Mouse (Mus musculus) ES-E14 (cell line): ENCODE results near the gene 2610507B11Rik. TPM values are rescaled to one million over a fixed set of nuclear protein-coding genes. Genes with fewer than 3 reads are reported as not detected.

Experiments used
- DNase-seq: peaks from one replicate; pipeline ENCODE4 v3.0.0-alpha.2; 2013; ENCODE audit warnings: low read depth, low spot score
- H3K27ac ChIP-seq: 2 replicates; pipeline ENCODE4 v1.5.1; 2012; ENCODE audit warnings: low read depth, mild to moderate bottlenecking, low read length, moderate library complexity, mixed read lengths; ENCODE audit not compliant: poor library complexity, insufficient read depth, severe bottlenecking
- H3K36me3 ChIP-seq: 2 replicates; pipeline ENCODE4 v1.6.1; 2012; ENCODE audit warnings: mild to moderate bottlenecking, low read length, moderate library complexity, mixed read lengths; ENCODE audit not compliant: control insufficient read depth, poor library complexity, insufficient read depth, severe bottlenecking
- H3K4me1 ChIP-seq, 2 experiments: fragments of 150-350 bp in 1 of 2; sonication (generic) in 1 of 2; 2 replicates each; pipeline ENCODE4 v1.6.1; 2012; ENCODE audit warnings: low read length in 2 of 2, mild to moderate bottlenecking in 1 of 2, mixed read lengths in 1 of 2; ENCODE audit not compliant: control insufficient read depth in 2 of 2, insufficient read depth in 2 of 2, poor library complexity in 1 of 2
- H3K4me3 ChIP-seq, 2 experiments: fragments of 150-350 bp in 1 of 2; sonication (generic) in 1 of 2; 2 replicates each; pipeline ENCODE4 v1.5.1; 2012; ENCODE audit warnings: low read length in 2 of 2, low read depth in 1 of 2, mild to moderate bottlenecking in 1 of 2, mixed read lengths in 1 of 2; ENCODE audit not compliant: insufficient read depth in 1 of 2, poor library complexity in 1 of 2, severe bottlenecking in 1 of 2
- H3K9ac ChIP-seq: 2 replicates; pipeline ENCODE4 v1.6.1; 2012; ENCODE audit warnings: low read depth, mild to moderate bottlenecking, low read length, mixed read lengths; ENCODE audit not compliant: poor library complexity, insufficient read depth, severe bottlenecking
- H3K9me3 ChIP-seq: fragments of 150-350 bp; sonication (generic); 2 replicates; pipeline ENCODE4 v1.6.1; 2012; ENCODE audit warnings: low read depth, mild to moderate bottlenecking, low read length; ENCODE audit not compliant: control insufficient read depth, insufficient read depth
- CHD2 ChIP-seq: IDR thresholded peaks from 2 replicates; pipeline ENCODE4 v1.6.1; 2014; ENCODE audit warnings: mild to moderate bottlenecking, low read depth, low read length, inconsistent platforms
- HCFC1 ChIP-seq: IDR thresholded peaks from 2 replicates; pipeline ENCODE4 v1.6.1; 2012; ENCODE audit warnings: low read length, inconsistent platforms, borderline replicate concordance; ENCODE audit not compliant: insufficient read depth
- MAFK ChIP-seq: IDR thresholded peaks from 2 replicates; pipeline ENCODE4 v1.6.1; 2014; ENCODE audit warnings: mild to moderate bottlenecking, low read depth, low read length, inconsistent platforms; ENCODE audit not compliant: insufficient read depth
- ZC3H11A ChIP-seq: IDR thresholded peaks from 2 replicates; pipeline ENCODE4 v1.6.1; 2012; ENCODE audit warnings: low read depth, mild to moderate bottlenecking, inconsistent platforms, low read length, borderline replicate concordance
- ZNF384 ChIP-seq: IDR thresholded peaks from 2 replicates; pipeline ENCODE4 v1.6.1; 2012; ENCODE audit warnings: low read depth, low read length, inconsistent platforms
- in situ Hi-C, 2 experiments: fragments of 600-800 bp; cut with MboI; formaldehyde crosslinking; loops; one replicate each; pipeline ENCODE4 v1.15.1; 2025; ENCODE audit warnings: low sequenced_read_pairs in 2 of 2, inconsistent platforms in 1 of 2; ENCODE audit not compliant: unreplicated experiment in 2 of 2
- total RNA-seq: library from RNA; depleted of rRNA; stranded (reverse); fragments of 300-350 nt; gene quantifications from 2 replicates; pipeline ENCODE4 v1.2.3, GENCODE M21; 2012

The 2610507B11Rik gene
- total RNA-seq, 1 experiment: 210 TPM

DNA sequence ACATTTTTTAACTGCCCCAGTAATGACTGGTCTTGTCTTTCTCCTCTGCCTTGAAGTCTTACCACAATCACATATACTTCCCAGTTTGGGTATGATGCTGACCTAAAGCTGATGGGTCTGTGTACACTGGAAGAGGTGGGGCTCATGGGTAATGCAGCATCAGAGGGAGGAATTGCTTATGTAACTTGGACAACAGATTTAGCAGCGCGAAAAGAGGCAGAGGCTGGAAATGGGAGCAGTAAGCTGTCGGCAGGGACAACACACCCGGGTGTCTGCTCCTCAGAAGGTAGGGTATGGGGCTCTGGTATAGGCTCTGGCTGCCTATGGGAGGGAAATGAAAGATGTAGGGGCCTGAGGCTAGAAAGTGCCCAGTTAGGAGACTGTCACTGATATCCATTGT lies 29.1 kb downstream of the 2610507B11Rik start, which contains the start of gene BC030499:
BC030499 (plus strand) TSS at position 188 of the 400 bp plus-strand sequence.
- in situ Hi-C loops: loop anchor here in 1 of 2 experiments (25.0 kb wide), 1 partner anchor 1722 kb away; no protein-coding TSS in a partner anchor
- no peak for TF ChIP-seq CHD2
- TF ChIP-seq MAFK: no peak
- TF ChIP-seq HCFC1: no peak
- no peak for TF ChIP-seq ZC3H11A
- TF ChIP-seq ZNF384: no peak
- no peak within 1 kb of the TSS for H3K4me3 ChIP-seq
- H3K27ac ChIP-seq: no peak within 1 kb of the TSS
- H3K4me1 ChIP-seq: no peaks in the 10 kb centered on the region
- H3K9me3 ChIP-seq: no peaks in the 10 kb centered on the region
- no peak within 1 kb of the TSS; the same call in 1 of the 2 replicates for H3K9ac ChIP-seq
- DNase-seq: no peak
- peaks cover 37% of the 10 kb centered on the region for H3K36me3 ChIP-seq

DNA sequence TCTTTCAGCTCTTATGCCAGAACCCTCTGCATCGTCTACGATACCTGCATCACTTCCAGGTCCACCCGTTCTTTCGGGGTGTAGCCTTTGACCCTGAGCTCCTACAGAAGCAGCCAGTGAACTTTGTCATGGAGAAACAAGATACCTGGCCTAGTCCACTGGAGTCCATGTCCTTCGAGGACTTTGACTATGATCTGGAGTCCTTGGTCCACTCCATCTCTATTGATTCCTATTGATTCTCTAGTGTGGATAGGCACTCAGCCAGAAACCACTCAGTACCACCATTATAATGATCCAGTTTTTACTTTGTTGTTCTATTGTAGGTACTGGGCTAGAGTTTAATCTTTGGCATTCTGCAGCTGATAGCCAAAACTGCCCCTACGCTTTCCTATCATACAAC lies 33.0 kb downstream of the 2610507B11Rik start:
- no peak overlapping the region for H3K27ac ChIP-seq
- no peak overlapping the region for H3K9ac ChIP-seq
- H3K4me3 ChIP-seq: no peak overlapping the region
- H3K9me3 ChIP-seq: no peaks in the 10 kb centered on the region
- TF ChIP-seq MAFK: no peak
- no peak for TF ChIP-seq ZNF384
- TF ChIP-seq ZC3H11A: no peak
- TF ChIP-seq HCFC1: no peak
- H3K36me3 ChIP-seq: peaks cover 12% of the 10 kb centered on the region
- no peaks in the 10 kb centered on the region for H3K4me1 ChIP-seq
- no peak for DNase-seq
- in situ Hi-C loops: loop anchor here in 1 of 2 experiments (25.0 kb wide), 1 partner anchor 1718 kb away; no protein-coding TSS in a partner anchor

DNA sequence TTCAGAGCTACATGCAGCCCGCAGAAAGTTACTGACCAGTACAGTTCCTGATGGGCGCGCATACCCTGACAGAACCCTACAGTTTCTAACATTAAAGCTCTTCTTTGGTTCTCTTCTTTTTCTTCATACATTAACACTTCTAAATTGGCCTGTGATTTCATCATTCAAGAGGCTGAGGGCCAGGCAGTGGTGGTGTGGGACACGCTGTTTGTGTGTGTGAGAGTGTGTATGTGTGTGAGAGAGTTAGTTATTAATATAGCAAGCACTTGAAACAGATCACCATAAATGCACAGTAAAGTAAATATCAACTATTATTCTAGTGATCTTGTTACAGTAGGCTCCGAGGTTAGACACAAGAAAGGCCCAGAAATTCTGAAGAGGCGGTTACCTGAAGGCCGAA lies 39.4 kb downstream of the 2610507B11Rik start:
- no peaks in the 10 kb centered on the region for H3K4me1 ChIP-seq
- no peak for DNase-seq
- no peak overlapping the region for H3K27ac ChIP-seq
- peak overlapping the region; percentile 60; the same call in 1 of the 2 replicates for H3K9ac ChIP-seq
- peak overlapping the region; percentile 76 to 99 for H3K4me3 ChIP-seq
- TF ChIP-seq CHD2 (no peak), HCFC1 (no peak), ZC3H11A (no peak), MAFK (no peak), ZNF384 (no peak)
- no peaks in the 10 kb centered on the region for H3K9me3 ChIP-seq
- in situ Hi-C loops: no loop called here
- peaks cover 14% of the 10 kb centered on the region for H3K36me3 ChIP-seq

DNA sequence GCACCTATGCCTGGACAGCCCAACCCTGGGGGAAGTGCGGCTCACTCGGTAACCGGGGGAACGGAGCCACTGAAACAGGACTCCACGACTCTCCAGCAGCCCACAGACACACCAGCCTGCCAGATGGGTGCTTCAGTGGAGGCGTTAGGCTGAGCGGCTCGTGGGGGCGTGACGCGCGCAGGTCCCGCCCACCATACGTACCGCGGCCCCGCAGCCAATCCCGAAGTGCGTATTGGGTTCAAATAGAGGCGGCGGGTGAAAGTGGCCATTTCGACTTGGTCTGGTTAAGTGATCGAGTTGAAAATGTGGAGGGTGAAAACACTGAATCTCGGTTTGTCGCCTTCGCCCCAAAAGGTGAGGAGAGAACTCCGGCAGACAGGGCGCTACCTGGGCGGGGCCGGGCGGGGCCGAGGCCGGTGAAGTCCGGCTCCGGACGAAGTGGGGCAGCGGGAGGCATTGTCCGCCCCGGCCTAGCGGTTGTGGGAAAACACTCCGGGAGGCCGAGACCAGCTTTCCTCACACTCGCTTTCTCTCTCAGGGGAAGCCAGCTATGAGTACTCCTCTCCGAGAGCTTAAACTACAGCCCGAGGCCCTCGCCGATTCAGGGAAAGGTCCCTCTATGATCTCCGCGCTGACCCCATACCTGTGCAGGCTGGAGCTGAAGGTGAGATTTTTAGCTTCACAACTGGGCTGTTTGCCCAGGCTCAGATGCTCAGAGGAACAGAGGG lies 40.0 kb downstream of the 2610507B11Rik start, which contains the start of gene Spag5:
Spag5 (plus strand) TSS at position 173 of the 728 bp plus-strand sequence.
- H3K4me3 ChIP-seq: peak within 1 kb of the TSS; percentile 76 to 99
- in situ Hi-C loops: no loop called here

More for the DNA sequence above, 40.0 kb downstream of the 2610507B11Rik start, which contains the start of gene Spag5:
- TF ChIP-seq MAFK: no peak
- TF ChIP-seq CHD2: no peak
- no peak for TF ChIP-seq ZNF384
- no peak; the same call in 1 of the 2 replicates for TF ChIP-seq HCFC1
- TF ChIP-seq ZC3H11A: no peak
- H3K9ac ChIP-seq: peak within 1 kb of the TSS; percentile 83
- no peak within 1 kb of the TSS for H3K27ac ChIP-seq
- H3K4me1 ChIP-seq: no peaks in the 10 kb centered on the region
- H3K9me3 ChIP-seq: no peaks in the 10 kb centered on the region
- H3K36me3 ChIP-seq: peaks cover 14% of the 10 kb centered on the region
- DNase-seq: peak; percentile 78
